Mouse (Mus musculus): ENCODE data around the gene Zfp866.

DNA sequence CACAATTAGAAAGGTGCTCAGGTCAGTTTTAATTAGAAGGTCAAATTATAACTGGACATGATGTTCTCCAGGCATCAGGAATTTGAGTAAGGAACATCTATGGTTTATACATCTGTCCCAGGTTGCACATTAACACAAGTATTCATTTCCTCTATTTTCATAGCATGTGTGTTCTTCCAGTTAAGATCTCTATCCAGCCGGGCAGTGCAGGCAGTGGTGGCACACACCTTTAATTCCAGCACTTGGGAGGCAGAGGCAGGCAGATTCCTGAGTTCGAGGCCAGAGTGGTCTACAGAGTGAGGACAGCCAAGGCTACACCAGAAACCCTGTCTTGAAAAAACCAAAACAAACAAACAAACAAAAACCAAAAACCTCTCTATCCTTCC is 15.8 kb downstream of the Zfp866 start:
- no peak for TF ChIP-seq GATA1 (IDR thresholded peaks at IDR 0.05; ENCODE audit: borderline replicate concordance, low read length)
- no peak for TF ChIP-seq FLI1 (IDR thresholded peaks at IDR 0.05; ENCODE audit: low read length)

Measured in megakaryocyte, embryonic 14.5 days (primary cell).